Mouse (Mus musculus): ENCODE results near the gene Phc2.
"Not testable (repeated sequence)": the region's sequence is repeated elsewhere in the genome, so short reads cannot be mapped to it uniquely, and the experiment has no call there.

Phc2 gene

DNA sequence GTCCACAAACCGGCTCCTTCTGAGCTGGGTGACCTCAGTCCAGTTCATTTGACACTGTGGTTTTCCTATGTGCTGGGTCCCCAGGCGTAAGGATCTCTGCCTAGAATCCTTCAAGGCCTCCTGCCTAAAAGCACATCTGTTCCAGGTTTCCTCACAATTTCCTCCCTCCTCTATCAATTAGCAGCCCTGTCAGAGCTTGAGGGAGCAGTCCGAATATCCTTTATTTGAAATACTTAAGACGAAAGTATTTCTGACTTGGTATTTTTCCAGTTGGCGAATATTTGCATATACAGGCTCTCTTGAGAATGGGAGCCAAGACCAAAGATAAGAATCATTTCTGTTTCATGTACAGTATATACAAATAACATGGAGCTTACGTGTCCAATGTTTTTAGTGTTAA, 8.6 kb upstream of the Phc2 start:
- no peak for DNase-seq (ENCODE audit: low spot score in 2 of 2)

DNA sequence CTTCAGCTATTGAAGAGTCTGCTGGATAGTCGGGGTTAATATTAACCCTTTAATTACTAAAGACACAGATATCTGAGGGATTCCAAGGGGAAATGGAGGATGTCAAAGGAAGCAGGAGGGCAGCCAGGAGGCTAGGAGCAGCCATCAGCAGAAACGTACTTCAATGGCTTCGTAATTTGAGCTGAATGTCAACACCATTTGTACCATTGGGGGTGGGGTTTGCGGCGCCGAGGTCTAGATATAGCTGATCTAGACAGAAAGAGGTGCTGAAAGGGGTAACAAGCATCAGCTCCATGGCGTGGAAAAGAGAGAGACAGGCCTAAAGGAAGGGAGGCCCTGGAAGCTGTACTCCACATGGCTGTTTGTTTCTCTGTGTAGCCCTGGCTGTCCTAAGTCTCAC, 7.7 kb upstream of the Phc2 start:
- DNase-seq (ENCODE audit: low spot score in 2 of 2), result no peak

DNA sequence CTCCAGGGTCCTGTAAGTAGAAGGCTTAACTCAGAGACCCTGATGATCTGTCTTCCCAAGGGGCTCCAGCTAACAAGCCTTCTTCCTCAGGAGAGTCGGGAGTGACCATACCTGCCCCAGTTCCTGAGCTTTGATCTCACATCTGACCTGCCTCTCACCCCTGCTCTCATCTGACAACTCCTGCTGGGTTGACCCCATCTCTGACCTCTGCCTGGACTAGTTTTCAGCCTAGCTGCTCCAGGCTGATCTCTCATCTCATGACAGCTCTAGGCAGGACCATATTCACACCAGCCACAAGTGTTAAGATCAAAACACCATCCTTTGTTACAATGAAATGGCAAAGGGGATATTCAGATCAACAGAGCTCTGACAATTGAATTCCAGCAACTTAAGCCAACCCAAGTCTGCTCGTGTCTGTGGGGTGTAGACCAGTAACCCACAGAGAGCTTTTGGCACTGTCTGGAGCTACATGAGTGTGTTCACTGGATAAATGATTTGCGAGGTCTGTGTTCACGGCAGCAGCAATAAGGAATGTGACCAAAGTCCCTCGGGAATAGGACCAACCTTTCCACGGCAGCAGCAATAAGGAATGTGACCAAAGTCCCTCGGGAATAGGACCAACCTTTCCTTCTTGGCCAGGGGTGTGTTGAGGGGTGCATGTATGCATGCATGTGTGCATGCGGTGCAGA, 5.8 kb upstream of the Phc2 start:
- no peak for DNase-seq (ENCODE audit: low spot score in 2 of 2)

DNA sequence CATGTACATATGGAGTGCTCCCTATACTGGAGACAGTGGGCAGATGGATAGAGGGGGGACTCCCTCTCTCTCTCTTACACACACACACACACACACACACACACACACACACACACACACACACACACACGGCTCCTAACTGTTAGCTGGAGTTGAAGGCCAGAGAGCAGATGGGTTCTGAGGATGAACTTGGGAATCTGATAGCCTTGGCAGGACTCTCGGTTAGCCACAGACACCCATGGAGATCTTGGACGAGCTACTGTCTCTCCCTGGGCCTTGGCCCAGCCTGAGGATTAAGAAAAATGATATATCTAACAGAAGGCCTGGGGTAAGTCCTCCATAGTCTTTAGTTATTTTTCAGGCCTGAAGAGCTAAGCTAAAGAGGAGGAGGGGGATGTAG, 3.0 kb upstream of the Phc2 start:
- no peak for DNase-seq (ENCODE audit: low spot score in 2 of 2)

DNA sequence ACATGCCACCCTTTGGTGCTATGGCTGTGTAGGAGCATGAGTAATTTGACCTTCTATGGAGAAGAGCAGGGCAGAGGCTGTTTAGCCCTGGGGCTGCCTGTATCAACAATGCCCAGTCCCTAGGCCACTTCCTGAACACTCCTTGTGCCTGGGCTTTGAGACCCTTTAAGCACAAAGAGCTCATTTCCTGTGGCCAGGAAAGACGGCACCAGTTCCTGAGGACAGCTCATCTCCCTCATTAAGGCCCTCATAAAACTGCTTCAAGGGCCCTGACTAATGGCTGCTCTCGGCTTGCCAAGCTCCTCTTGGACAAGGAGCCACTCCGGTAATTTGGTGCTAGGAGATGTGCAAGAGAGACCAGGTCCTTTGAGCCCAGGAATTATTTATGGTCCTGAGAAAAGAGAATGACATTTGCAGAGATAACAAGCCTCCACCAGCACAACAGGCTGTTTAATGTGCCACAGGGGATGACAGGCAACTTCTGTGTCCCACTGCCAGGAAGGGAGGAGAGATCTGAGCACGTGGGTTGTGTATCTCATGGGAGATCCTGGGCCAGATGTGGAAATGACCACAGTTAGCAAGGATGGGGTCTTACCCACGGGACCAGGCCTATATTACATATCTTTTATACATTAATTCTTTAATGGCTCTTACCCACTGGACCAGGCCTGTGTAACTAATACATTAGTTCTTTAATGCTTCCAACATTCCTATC, 1.8 kb upstream of the Phc2 start:
- no peak for DNase-seq (ENCODE audit: low spot score in 2 of 2)

DNA sequence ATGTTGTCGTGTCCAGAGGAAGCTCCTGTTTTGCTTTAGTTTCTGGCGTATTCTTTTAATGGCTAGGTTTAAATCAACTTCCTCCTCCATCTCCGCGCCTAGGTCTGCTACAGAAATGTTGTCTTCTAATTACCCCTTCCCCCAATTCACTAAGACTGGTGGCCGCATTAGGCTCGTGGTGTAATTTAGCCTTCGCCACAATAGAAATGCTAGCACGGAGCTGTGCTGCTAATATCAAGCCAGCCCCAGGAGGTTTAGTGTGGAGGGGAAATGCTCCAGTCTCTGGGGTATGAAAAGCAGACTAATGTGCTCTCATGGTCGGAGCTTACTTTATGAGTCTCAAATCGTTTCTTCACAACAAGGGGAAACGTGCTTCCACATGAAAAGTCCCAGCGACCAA, 944 bp downstream of the Phc2 start:
- no peak for DNase-seq (ENCODE audit: low spot score in 2 of 2)

DNA sequence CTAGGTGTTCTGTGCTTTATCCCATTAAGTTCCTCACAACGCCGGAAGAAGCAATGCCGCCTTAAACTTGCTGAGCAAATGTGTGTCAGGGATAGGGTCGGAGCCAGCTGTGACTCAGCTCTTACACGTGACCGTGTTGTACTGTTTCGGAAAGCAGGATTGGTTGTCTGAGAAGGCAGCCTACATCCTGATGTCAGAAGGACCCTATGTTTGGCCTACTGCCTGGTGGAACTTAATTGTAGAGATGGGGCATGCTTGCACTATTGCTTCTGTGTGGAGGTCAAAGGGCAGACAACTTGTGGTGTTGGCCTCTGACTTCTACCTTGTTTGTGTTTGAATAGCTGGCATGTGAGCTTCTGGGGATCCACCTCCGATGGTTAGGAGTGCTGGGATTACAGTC, 5.7 kb downstream of the Phc2 start:
- no peak for DNase-seq (ENCODE audit: low spot score in 2 of 2)

DNA sequence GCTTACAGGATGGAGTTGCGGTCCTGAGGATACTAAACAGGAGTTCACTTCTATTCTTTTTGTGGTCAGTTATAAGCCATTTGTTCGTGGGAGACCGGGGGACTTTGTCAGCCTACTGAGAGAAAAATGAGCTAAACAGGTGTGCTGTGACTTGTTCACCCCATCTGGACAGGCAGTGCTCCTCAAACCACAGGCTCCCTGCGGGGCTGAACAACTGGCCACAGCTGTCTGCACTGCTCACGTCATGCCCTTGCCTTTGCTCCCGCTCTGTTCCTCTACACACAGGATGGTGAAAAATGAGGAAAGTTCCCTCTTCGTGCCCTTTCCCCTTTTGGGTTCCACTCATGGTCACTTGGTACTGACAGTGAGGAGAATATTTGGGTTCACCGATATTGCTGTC, 6.6 kb downstream of the Phc2 start:
- DNase-seq (ENCODE audit: low spot score in 2 of 2), result no peak

DNA sequence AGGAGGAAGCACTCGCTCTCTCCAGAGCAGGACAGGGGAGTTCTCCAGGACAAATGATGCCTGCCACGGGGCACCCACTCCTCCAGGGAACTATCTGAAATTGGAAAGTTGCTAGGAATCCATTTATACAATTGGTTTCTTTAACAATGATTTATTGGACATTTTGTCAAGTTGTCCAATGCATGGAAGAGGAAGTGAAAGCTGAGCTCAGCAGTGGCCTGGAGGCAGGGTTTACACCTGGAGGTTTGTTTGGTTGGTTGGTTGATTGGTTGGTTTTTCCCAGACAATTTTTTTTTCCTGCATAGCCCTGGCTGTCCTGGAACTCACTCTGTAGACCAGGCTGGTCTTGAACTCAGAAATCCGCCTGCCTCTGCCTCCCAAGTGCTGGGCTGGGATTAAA, 9.5 kb downstream of the Phc2 start:
- no peak for DNase-seq (ENCODE audit: low spot score in 2 of 2)

DNA sequence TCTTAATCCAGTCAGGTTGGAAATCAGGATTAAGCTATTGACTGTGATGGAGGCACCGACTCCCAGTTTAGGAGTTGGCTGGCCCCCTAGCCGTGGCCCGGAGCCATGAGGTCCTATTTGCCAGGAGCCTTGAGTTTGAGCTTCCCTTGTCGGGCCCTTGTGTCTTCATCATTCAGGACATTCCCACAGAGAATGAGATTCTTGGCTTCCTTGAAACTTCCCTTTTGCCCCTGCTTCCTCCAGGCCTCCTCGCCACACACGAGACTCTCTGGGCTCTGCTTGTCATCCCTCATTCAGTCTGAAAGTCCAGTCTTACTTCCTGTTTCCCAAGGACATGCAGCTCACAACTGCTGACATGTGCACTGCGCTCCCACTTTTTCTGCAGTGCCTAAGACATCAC, 11.9 kb downstream of the Phc2 start:
- not testable (repeated sequence) for DNase-seq (ENCODE audit: low spot score in 2 of 2)

DNA sequence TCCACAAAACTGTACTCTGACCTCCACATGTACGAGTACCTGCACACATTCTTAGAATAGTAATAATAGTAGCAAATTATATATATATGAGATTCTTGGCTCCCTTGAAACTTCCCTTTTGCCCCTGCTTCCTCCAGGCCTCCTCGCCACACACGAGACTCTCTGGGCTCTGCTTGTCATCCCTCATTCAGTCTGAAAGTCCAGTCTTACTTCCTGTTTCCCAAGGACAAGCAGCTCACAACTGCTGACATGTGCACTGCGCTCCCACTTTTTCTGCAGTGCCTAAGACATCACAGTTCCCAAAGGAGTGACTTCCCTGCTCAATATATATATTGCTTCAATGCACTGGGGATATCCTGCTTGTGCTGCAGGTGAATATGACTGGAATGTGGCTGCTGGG, 12.7 kb downstream of the Phc2 start:
- DNase-seq (ENCODE audit: low spot score in 2 of 2), result not testable (repeated sequence)

DNA sequence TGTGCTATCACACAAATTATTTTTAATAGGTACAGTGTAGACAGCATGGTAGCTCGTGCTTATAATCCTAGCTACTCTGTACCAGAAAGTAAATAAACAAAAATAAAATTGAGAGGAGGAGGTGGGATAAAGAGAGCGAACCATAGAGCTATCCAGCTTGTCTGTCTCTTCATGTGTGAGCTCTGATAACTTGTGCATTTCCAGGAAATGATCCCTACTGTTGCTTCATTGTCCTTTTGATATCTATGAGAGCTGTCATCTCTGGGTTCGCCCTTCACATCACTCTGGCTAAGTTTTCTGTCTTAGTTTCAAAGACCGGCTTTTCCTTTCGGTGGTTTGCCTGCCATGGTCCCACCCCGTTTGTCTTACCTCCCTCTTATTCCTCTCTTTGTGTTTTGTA, 14.7 kb downstream of the Phc2 start:
- no peak for DNase-seq (ENCODE audit: low spot score in 2 of 2)

DNA sequence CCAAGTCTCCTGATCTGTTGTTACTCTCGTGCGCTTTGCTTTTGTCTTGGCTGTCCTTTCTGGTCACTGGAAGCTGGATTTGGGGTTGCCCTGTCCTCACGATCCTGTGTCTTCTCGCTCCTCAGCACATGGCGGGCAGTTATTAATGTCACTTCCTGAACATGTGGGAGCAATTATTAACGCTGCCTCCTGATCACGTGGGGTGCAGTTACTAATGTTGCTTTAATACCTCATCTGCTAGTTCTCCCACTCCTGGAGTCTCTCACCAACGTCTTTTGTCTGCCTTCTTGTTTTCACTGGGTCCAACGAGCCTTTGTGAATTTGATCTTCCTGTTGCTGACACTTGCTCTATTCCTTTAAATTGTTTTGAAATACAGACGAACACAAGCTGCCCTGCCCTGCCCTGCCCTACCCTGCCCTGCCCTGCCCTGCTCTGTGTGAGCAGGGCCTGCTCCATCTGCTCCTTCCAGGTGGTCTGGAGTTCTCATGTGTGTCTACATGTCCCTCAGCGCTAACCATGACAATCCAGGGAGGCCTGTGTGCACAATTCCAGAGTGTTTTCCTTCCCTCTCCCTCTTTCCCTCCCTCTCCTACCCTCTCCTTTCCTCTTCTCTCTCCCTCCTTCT, 16.2 kb downstream of the Phc2 start:
- no peak for DNase-seq (ENCODE audit: low spot score in 2 of 2)

DNA sequence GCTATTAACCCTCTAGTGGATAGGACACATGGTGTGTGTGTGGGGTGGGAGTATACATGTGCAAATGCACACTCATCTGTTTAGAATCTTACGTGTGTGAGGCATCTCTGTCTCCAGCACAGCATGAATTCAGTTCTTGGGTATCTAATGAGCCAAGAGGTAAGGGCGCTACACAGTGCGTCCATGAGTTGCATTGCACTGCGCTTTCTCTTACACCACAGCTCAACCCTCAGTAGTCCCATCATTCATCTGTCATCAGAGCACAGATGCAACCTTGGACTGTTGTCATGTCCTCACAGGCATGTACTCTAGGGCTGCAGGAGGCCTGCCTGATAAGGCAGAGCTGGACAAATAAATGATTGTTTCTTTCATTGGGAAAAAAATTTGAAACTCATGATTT, 18.0 kb downstream of the Phc2 start:
- DNase-seq (ENCODE audit: low spot score in 2 of 2), result no peak

DNA sequence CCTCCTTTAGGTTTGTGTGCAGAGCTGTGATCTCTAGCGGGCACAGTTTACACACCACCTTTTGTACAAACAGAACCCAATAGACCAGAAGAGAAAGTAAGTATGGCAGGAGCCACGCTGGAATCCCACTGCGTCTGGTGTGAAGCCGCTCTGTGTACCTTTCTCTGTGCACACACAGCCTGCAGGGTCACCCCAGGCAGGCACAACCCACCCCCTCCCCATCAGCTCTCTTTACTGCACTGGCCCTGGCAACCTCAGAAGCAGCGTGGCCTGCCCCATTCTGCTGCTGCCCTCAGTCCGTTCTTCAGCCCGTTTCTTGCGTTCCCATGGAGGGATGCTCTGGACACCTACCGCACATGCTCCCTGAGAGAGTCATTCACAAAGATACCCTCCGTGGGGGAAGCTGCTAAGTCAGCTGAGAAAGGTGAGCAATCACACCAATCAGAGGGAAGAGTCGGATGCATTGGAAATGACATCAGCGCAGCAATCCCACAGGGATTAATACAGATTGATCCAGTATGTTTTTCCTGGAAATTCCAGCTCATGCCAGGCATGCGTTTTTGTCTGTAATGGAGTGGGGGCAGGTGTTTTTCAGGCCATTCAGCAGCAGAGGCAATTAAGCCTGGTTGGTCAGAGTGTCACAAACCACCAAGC, 24.2 kb downstream of the Phc2 start:
- no peak for DNase-seq (ENCODE audit: low spot score in 2 of 2)

DNA sequence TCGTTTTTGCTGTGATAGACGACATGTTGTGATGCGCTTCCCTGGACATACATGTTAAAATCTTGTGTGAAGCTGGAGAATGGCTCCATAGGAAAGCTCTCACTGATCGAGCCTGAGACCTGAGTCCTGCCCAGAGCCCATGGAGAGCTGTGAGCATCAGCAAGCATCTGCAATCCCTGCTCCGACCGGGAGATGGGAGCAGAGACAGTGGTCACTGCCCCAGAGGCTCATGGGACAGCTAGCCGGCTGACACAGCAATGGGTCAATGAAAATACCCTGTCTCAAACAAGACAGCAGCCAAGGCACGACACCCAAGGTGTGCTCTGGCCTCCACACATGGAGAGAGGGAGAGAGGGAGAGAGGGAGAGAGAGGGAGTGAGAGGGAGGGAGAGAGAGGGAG, 26.6 kb downstream of the Phc2 start:
- DNase-seq (ENCODE audit: low spot score in 2 of 2), result no peak

DNA sequence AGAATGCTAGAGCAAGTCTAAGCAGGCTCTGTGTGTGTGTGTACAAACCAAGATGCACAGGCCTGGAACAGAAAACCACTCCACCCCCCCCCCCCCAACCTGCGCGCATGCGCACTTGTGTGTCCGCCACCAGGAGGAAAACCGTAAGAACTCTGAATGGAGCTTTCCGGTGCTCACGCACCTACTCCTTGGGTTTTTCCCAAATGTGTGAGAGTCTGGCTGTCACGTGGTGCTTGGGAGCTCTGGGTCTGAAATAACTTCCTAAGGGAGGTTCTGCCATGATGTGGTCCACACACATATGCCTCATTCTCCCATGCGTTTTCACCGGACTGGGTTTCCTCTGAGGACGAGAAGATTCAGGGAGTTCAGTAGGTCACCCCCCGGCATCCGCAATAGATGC, 27.8 kb downstream of the Phc2 start:
- no peak for DNase-seq (ENCODE audit: low spot score in 2 of 2)

DNA sequence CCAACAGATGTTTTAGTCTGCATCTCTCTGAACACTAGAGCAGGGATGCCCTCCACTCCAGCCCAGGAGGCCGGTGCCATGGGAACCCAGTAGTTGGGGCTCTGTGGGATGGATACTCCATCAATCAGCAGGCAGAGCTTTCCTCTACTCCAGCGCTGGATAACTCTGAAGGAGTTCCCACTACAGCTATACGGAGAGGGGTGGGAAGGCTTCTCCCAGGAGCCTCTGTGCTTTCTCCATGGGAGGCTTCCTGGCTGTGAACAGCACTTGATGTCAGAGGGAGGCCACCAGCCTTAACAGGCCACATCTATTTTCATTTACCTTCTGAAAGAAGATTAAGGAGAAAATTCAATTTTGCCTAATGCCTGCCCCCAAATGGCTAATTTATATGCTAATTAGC, 29.2 kb downstream of the Phc2 start:
- DNase-seq (ENCODE audit: low spot score in 2 of 2), result no peak

DNA sequence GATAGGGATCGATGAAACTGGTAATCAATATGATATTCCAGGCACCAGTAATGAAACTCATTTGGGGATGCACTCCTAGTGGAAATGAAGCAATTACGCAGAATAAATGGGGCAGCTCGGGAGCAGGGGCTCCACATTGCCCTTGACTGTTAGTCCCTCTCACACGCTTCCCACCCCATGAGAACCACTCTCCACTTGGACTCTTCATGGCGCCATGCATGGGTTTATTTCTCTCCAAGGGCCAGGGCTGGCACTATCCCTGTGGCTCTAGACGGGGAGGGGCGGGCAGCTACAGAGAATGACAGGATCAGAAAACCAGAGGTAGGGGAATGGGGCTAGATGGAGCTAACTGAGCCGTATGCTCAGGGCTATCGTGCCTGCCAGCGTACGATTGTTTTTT, 29.6 kb downstream of the Phc2 start:
- DNase-seq (ENCODE audit: low spot score in 2 of 2), result no peak

DNA sequence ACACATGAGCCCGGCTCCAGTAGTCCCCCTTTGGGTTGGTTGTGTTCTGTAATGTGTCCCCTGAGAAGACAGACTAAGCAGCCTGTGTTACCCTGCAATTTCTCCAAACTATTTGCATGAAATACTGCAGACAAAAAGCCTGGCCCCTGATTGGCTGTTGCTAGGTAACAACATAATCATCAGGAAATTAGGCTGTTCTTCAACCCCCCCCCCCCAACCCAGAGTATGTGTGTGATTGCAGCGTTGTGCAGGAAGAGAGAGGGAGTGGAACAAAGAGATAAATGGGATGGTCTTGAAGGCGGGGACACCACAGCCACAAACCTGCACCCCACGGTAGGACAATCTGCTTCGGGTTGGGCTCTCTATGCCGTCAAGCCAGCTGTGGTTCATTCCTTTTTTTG, 34.0 kb downstream of the Phc2 start:
- DNase-seq (ENCODE audit: low spot score in 2 of 2), result peak in 1 of 2 experiments; percentile 36

DNA sequence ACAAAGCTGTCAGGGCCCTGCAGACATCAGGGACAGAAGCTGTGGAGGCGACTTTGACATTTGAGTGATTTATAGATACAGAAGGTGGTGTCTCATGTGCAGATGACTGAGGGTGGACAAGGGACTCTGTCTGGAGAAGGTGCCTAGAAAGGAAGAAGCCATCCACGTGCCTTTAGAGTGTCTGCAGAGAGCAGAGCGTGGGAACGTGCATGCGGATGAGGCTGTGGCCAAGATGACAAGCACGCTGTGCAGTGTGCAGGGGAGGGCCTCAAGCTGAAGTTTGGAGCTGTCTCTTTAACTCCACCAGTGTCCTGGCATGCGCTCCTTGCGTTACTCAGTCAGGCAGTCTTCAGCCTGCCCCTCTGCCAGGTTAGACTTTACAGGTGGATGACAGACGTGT, 34.5 kb downstream of the Phc2 start:
- DNase-seq (ENCODE audit: low spot score in 2 of 2), result peak; percentile 38 to 55

DNA sequence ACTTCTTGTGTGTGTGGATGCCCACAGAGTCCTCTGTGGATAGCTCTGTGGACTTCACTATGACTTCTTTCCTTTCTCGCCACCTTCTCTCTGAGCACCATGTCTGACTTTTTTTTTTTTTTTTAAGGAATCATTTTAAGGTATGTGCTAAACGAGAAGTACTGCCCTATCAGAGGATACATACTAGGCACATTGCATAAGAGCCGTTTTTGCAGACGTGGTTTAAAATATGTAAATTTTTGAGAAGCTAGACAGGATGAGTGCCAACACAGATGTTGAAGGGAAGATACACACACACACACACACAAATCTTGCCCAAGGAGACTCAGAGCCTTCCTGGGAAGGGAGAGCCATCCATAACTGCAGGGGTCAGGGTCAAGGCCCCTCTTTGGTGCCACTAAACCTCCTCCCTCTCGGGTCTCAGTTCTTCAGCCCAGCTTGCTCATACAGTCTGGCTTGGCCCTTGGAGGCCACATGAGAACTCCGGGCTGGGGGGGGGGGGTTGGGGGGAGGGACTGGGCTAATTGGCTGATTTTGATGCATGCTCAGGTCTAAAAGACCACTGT, 35.3 kb downstream of the Phc2 start:
- DNase-seq (ENCODE audit: low spot score in 2 of 2), result peak in 1 of 2 experiments; percentile 2

Data from frontal cortex, postnatal 10 days (tissue).